Mouse (Mus musculus) urinary bladder, adult 18-20 months (tissue): ENCODE data around the gene Gm17428.
"Not testable (repeated sequence)": the region's sequence is repeated elsewhere in the genome, so short reads cannot be mapped to it uniquely, and the experiment has no call there.

ENCODE experiments used
- DNase-seq, 2 experiments: peaks; one replicate each; pipeline ENCODE4 v3.0.0; 2022; ENCODE audit warnings: low spot score in 2 of 2, mixed read lengths in 2 of 2

Gm17428 gene

GRCm38 (mm10) chr14:54976633-54977032, at the start of gene Gm17428:
Gene Gm17428 (plus strand): TSS chr14:54976933.
- no peak for DNase-seq

- DNase-seq: no peak
Observed at GRCm38 (mm10) chr14:54927296-54927695, 49.4 kb upstream of the Gm17428 start.

- DNase-seq: no peak
Observed at GRCm38 (mm10) chr14:54929801-54930200, 46.9 kb upstream of the Gm17428 start.

GRCm38 (mm10) chr14:54930431-54930830, 46.3 kb upstream of the Gm17428 start:
- no peak for DNase-seq

- DNase-seq: no peak
Observed at GRCm38 (mm10) chr14:54932645-54933150, 44.0 kb upstream of the Gm17428 start, which contains the start of gene Il25. Gene Il25 (plus strand): TSS chr14:54932695.

GRCm38 (mm10) chr14:54935904-54936830, 40.6 kb upstream of the Gm17428 start, which contains the start of gene Cmtm5:
Gene Cmtm5 (plus strand): TSS chr14:54936261.
- DNase-seq: no peak

- DNase-seq: no peak
Observed at GRCm38 (mm10) chr14:54936831-54937160, 39.9 kb upstream of the Gm17428 start.

- no peak for DNase-seq
Observed at GRCm38 (mm10) chr14:54937361-54938182, 39.2 kb upstream of the Gm17428 start.

- DNase-seq: no peak
Observed at GRCm38 (mm10) chr14:54938431-54939219, 38.1 kb upstream of the Gm17428 start.

GRCm38 (mm10) chr14:54939434-54940175, 37.1 kb upstream of the Gm17428 start:
- DNase-seq: peak; percentile 37 to 67

- DNase-seq: no peak
Observed at GRCm38 (mm10) chr14:54940176-54940530, 36.6 kb upstream of the Gm17428 start.

GRCm38 (mm10) chr14:54941024-54941978, 35.4 kb upstream of the Gm17428 start:
- no peak for DNase-seq

GRCm38 (mm10) chr14:54942479-54942878, 34.3 kb upstream of the Gm17428 start:
- DNase-seq: no peak

GRCm38 (mm10) chr14:54943971-54944370, 32.8 kb upstream of the Gm17428 start:
- no peak for DNase-seq

GRCm38 (mm10) chr14:54944939-54945338, 31.8 kb upstream of the Gm17428 start:
- DNase-seq: no peak

GRCm38 (mm10) chr14:54945975-54946704, 30.6 kb upstream of the Gm17428 start:
- DNase-seq: no peak

GRCm38 (mm10) chr14:54947008-54947407, 29.7 kb upstream of the Gm17428 start:
- not testable (repeated sequence) for DNase-seq

- DNase-seq: no peak
Observed at GRCm38 (mm10) chr14:54948781-54949180, 28.0 kb upstream of the Gm17428 start.

GRCm38 (mm10) chr14:54950493-54950892, 26.2 kb upstream of the Gm17428 start:
- no peak for DNase-seq
